Mouse (Mus musculus): ENCODE measurements around the gene Galnt3.

GRCm38 (mm10) chr2:66103740-66104436 lies 20.9 kb downstream of the Galnt3 start:
- TF ChIP-seq CTCF (IDR thresholded peaks at IDR 0.05; ENCODE audit: low read depth) (no peak), EP300 (IDR thresholded peaks at IDR 0.05; ENCODE audit: low read depth) (no peak)

All from liver, postnatal 0 days (tissue).